Mouse (Mus musculus) embryonic fibroblast, embryonic 13.5 days (primary cell): ENCODE measurements around the gene Wfdc6a.

Experiments used
- CTCF ChIP-seq: IDR thresholded peaks from 2 replicates; pipeline ENCODE4 v1.5.1; 2011; ENCODE audit warnings: mild to moderate bottlenecking, control low read depth, low read length, moderate library complexity, borderline replicate concordance; ENCODE audit not compliant: insufficient read depth
- POLR2A ChIP-seq: IDR thresholded peaks from 2 replicates; pipeline ENCODE4 v1.6.1; 2011; ENCODE audit warnings: low read depth, mild to moderate bottlenecking, control low read depth, low read length, moderate library complexity

DNA sequence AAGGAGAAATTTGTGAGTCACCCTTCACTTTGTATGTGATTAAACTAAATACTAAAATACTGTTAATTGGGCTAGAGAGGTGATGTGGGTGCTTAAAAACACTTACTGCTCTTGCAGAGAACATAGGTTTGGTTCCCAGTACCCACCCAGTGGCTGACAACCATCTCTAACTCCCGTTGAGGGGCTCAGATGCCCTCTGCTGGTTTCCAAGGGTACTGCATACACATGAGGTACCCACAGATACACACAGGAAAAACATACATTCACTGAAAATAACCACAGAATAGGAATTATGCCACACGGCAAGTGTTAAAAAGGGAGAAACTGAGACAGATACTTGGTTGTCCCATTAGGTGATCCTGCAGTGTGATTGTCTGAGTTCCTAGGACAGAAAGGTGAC, 18.2 kb downstream of the Wfdc6a start:
- no peak for TF ChIP-seq CTCF
- no peak for TF ChIP-seq POLR2A
